Mouse (Mus musculus): Measurements from ENCODE around the gene Isl2. TPM values are rescaled to one million over a fixed set of nuclear protein-coding genes. Genes with fewer than 3 reads are reported as not detected.

The Isl2 gene
- total and polyA plus RNA-seq, 3 experiments = not detected

DNA sequence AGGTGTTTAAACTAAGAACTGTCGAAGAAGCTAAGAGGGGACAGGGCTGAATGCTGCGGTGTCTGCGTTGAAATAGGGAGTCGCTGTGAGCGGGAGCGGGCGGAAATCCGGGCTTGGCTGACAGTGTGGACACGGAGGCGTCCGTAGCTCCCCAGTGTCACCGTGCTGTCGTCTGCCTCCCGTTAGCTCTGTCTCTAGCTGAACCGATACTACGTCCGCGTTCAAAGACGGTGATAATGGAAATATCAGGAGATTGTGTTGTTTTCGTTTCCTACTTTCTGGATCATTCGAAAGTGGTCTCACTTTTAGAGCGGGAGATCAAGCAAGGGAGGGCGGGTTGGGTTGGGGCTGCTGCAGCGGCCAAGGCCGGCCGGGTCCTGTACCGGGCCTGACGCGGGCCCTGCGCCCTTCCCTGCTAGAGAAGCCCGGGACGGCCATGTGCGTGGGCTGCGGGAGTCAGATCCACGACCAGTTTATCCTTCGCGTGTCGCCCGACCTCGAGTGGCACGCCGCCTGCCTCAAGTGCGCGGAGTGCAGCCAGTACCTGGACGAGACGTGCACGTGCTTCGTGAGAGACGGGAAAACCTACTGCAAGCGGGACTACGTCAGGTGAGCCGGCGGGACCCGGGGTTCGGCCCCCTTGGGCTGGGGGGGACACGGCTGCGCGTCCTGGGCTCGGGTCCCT, 3.4 kb downstream of the Isl2 start:
- no peaks in the 10 kb centered on the region for H3K27me3 ChIP-seq (ENCODE audit: control insufficient read depth in 1 of 2, insufficient read depth in 2 of 2, low read length in 2 of 2)
- H3K79me2 ChIP-seq (ENCODE audit: control insufficient read depth, insufficient read depth, low read length, poor library complexity) = no peaks in the 10 kb centered on the region
- no peak overlapping the region for H3K27ac ChIP-seq (ENCODE audit: control insufficient read depth, low read depth, low read length)
- no peak overlapping the region for H3K4me3 ChIP-seq (ENCODE audit: control insufficient read depth in 1 of 2, insufficient read depth in 1 of 2, low read depth in 2 of 2, low read length in 2 of 2)
- no peaks in the 10 kb centered on the region for H3K36me3 ChIP-seq (ENCODE audit: control insufficient read depth in 1 of 2, insufficient read depth in 2 of 2, low read length in 2 of 2)
- H3K9ac ChIP-seq (ENCODE audit: control insufficient read depth, low read depth, low read length, poor library complexity, severe bottlenecking) = no peak overlapping the region
- no peaks in the 10 kb centered on the region for H3K9me3 ChIP-seq (replicated peaks; ENCODE audit: insufficient read depth, low read length)
- H3K4me1 ChIP-seq (ENCODE audit: control insufficient read depth in 1 of 2, insufficient read depth in 2 of 2, low read length in 2 of 2) = no peaks in the 10 kb centered on the region
- DNase-seq (ENCODE audit: low read depth, low spot score) = no peak
- no peak for TF ChIP-seq CHD1 (IDR thresholded peaks at IDR 0.05; ENCODE audit: low read depth, low read length)
- TF ChIP-seq GATA1 (IDR thresholded peaks at IDR 0.05; ENCODE audit: low read depth, low read length) = no peak
- TF ChIP-seq RAD21 (IDR thresholded peaks at IDR 0.05; ENCODE audit: low read depth, low read length) = no peak
- no peak for TF ChIP-seq ZNF384 (IDR thresholded peaks at IDR 0.05; ENCODE audit: low read depth, low read length)
- no peak for TF ChIP-seq GABPA (IDR thresholded peaks at IDR 0.05; ENCODE audit: low read depth, low read length)
- TF ChIP-seq POLR2AphosphoS2 (IDR thresholded peaks at IDR 0.05; ENCODE audit: low read length) = no peak
- no peak for TF ChIP-seq MXI1 (IDR thresholded peaks at IDR 0.05; ENCODE audit: low read depth, low read length)
- TF ChIP-seq BHLHE40 (IDR thresholded peaks at IDR 0.05; ENCODE audit: borderline replicate concordance, low read depth, low read length) = no peak
- TF ChIP-seq MEF2A (IDR thresholded peaks at IDR 0.05; ENCODE audit: extremely low read depth, insufficient replicate concordance, low read depth, low read length, poor library complexity, severe bottlenecking) = no peak
- TF ChIP-seq MAZ (IDR thresholded peaks at IDR 0.05; ENCODE audit: low read depth, low read length) = no peak
- no peak for TF ChIP-seq USF1 (IDR thresholded peaks at IDR 0.05; ENCODE audit: low read depth, low read length)
- no peak for TF ChIP-seq ELF1 (IDR thresholded peaks at IDR 0.05; ENCODE audit: low read depth, low read length)
- TF ChIP-seq ZC3H11A (IDR thresholded peaks at IDR 0.05; ENCODE audit: low read depth, low read length) = no peak
- TF ChIP-seq USF2 (IDR thresholded peaks at IDR 0.05; ENCODE audit: borderline replicate concordance in 1 of 2, insufficient read depth in 1 of 2, low read depth in 1 of 2, low read length in 2 of 2) = no peak
- TF ChIP-seq MAX (IDR thresholded peaks at IDR 0.05; ENCODE audit: low read length) = no peak
- TF ChIP-seq RCOR1 (IDR thresholded peaks at IDR 0.05; ENCODE audit: low read depth, low read length) = no peak
- no peak for TF ChIP-seq POLR2A (IDR thresholded peaks at IDR 0.05; ENCODE audit: control insufficient read depth in 1 of 2, insufficient read depth in 1 of 2, low read depth in 1 of 2, low read length in 2 of 2, poor library complexity in 1 of 2)
- no peak for TF ChIP-seq CTCF (IDR thresholded peaks at IDR 0.05 in 2 of 3, conservative IDR thresholded peaks at IDR 0.05 in 1 of 3; ENCODE audit: control insufficient read depth in 1 of 3, insufficient read depth in 1 of 3, low read depth in 2 of 3, low read length in 3 of 3, poor library complexity in 1 of 3, severe bottlenecking in 1 of 3)
- TF ChIP-seq CHD2 (IDR thresholded peaks at IDR 0.05; ENCODE audit: low read length) = no peak
- no peak for TF ChIP-seq UBTF (IDR thresholded peaks at IDR 0.05; ENCODE audit: borderline replicate concordance, insufficient read depth, low read depth, low read length)
